Mouse (Mus musculus) forebrain, embryonic 11.5 days (tissue): ENCODE data around the gene Gm10309. TPM values are rescaled to one million over a fixed set of nuclear protein-coding genes. Genes with fewer than 3 reads are reported as not detected.

Experiments
- ATAC-seq: fragments of 200-750 bp; cut with Nextera tagmentation; replicated peaks from 2 replicates; pipeline ENCODE4 v1.8.0; 2017; ENCODE audit warnings: moderate TSS enrichment; ENCODE audit not compliant: low FRiP score
- DNase-seq: peaks from one replicate; pipeline ENCODE4 v3.0.0-alpha.2; 2017; ENCODE audit warnings: low spot score
- H3K27ac ChIP-seq: fragments of 300-500 bp; sonication (generic); 2 replicates; pipeline ENCODE4 v1.5.1; 2014; ENCODE audit warnings: low read depth, low read length
- H3K27me3 ChIP-seq: fragments of 300-500 bp; sonication (generic); 2 replicates; pipeline ENCODE4 v1.6.1; 2014; ENCODE audit warnings: mild to moderate bottlenecking, low read length, mixed read lengths; ENCODE audit not compliant: control insufficient read depth, insufficient read depth
- H3K36me3 ChIP-seq: fragments of 300-500 bp; sonication (generic); 2 replicates; pipeline ENCODE4 v1.6.1; 2014; ENCODE audit warnings: mild to moderate bottlenecking, low read length, moderate library complexity, mixed read lengths; ENCODE audit not compliant: control insufficient read depth, insufficient read depth
- H3K4me1 ChIP-seq: fragments of 300-500 bp; sonication (generic); replicated peaks from 2 replicates; pipeline ENCODE4 v1.6.1; 2014; ENCODE audit warnings: low read length, mixed read lengths; ENCODE audit not compliant: control insufficient read depth, insufficient read depth
- H3K4me2 ChIP-seq: fragments of 300-500 bp; sonication (generic); 2 replicates; pipeline ENCODE4 v1.6.1; 2014; ENCODE audit warnings: low read depth, mild to moderate bottlenecking, low read length, moderate library complexity, mixed read lengths; ENCODE audit not compliant: severe bottlenecking
- H3K4me3 ChIP-seq: fragments of 300-500 bp; sonication (generic); 2 replicates; pipeline ENCODE4 v1.5.1; 2014; ENCODE audit warnings: low read depth, low read length
- H3K9ac ChIP-seq: fragments of 300-500 bp; sonication (generic); 2 replicates; pipeline ENCODE4 v1.6.1; 2014; ENCODE audit warnings: low read length
- H3K9me3 ChIP-seq: fragments of 300-500 bp; sonication (generic); 2 replicates; pipeline ENCODE4 v1.6.1; 2016; ENCODE audit warnings: low read length, mixed read lengths; ENCODE audit not compliant: control insufficient read depth
- WGBS: fragments of 180-500 bp; shearing (Covaris S2); extraction: QIAGEN DNeasy Blood & Tissue Kit; methylation state at CpG from one replicate; pipeline ENCODE4 v1.1.7; 2014; 5-methylcytosine and 5-hydroxymethylcytosine counted together
- polyA plus RNA-seq: library from polyadenylated mRNA; unstranded; fragments of >200 nt; fragmentation: Nextera tagmentation; extraction: Ambion mirVana; gene quantifications from 2 replicates; pipeline ENCODE4 v1.2.1, GENCODE M21; 2014

The Gm10309 gene
- polyA plus RNA-seq: 0.13 and 0.24 TPM in 2 replicates

- H3K4me1 ChIP-seq: no peaks in the 10 kb centered on the region
- WGBS: 96% methylated on average over 8 of the region's 8 CpGs
- no peaks in the 10 kb centered on the region for H3K27me3 ChIP-seq
- H3K27ac ChIP-seq: no peak within 1 kb of the TSS
- no peak within 1 kb of the TSS for H3K4me2 ChIP-seq
- H3K36me3 ChIP-seq: no peaks in the 10 kb centered on the region
- no peak within 1 kb of the TSS for H3K9ac ChIP-seq
- no peak within 1 kb of the TSS for H3K4me3 ChIP-seq
- H3K9me3 ChIP-seq: no peaks in the 10 kb centered on the region
- no peak for DNase-seq
- no peak for ATAC-seq
These were observed at the start of gene Gm10309 for GRCm38 (mm10) chr17:86505183-86505631. Gene Gm10309, minus strand, starts transcription at chr17:86505232.

- 68% methylated on average over 6 of the region's 6 CpGs for WGBS
These were observed 47.0 kb upstream of the Gm10309 start for GRCm38 (mm10) chr17:86551995-86552394.

GRCm38 (mm10) chr17:86551561-86551960 lies 46.5 kb upstream of the Gm10309 start:
- WGBS: 92% methylated on average over 10 of the region's 10 CpGs
- Histone ChIP-seq H3K4me1 (no peaks in the 10 kb centered on the region), H3K9ac (no peak overlapping the region), H3K36me3 (no peaks in the 10 kb centered on the region), H3K4me3 (no peak overlapping the region), H3K27me3 (no peaks in the 10 kb centered on the region), H3K9me3 (no peaks in the 10 kb centered on the region), H3K27ac (no peak overlapping the region), H3K4me2 (no peak overlapping the region)
- DNase-seq (no peak), ATAC-seq (no peak)

More at GRCm38 (mm10) chr17:86551995-86552394, 47.0 kb upstream of the Gm10309 start:
- H3K27me3 ChIP-seq: no peaks in the 10 kb centered on the region
- no peak for DNase-seq
- no peaks in the 10 kb centered on the region for H3K4me1 ChIP-seq
- no peak overlapping the region for H3K4me2 ChIP-seq
- H3K9ac ChIP-seq: no peak overlapping the region
- ATAC-seq: no peak
- H3K9me3 ChIP-seq: no peaks in the 10 kb centered on the region
- H3K4me3 ChIP-seq: no peak overlapping the region
- H3K36me3 ChIP-seq: no peaks in the 10 kb centered on the region
- H3K27ac ChIP-seq: no peak overlapping the region

- Histone ChIP-seq H3K9me3 (no peaks in the 10 kb centered on the region), H3K9ac (no peak overlapping the region), H3K27me3 (no peaks in the 10 kb centered on the region), H3K36me3 (no peaks in the 10 kb centered on the region), H3K4me1 (no peaks in the 10 kb centered on the region), H3K4me2 (no peak overlapping the region), H3K4me3 (no peak overlapping the region), H3K27ac (no peak overlapping the region)
- 92% methylated on average over 10 of the region's 10 CpGs for WGBS
- ATAC-seq (no peak), DNase-seq (no peak)
These were observed 44.1 kb upstream of the Gm10309 start for GRCm38 (mm10) chr17:86549128-86549527.

GRCm38 (mm10) chr17:86546529-86546928 lies 41.5 kb upstream of the Gm10309 start:
- DNase-seq (no peak), ATAC-seq (no peak)
- Histone ChIP-seq H3K9ac (no peak overlapping the region), H3K9me3 (no peaks in the 10 kb centered on the region), H3K4me1 (no peaks in the 10 kb centered on the region), H3K36me3 (no peaks in the 10 kb centered on the region), H3K4me2 (no peak overlapping the region), H3K27me3 (no peaks in the 10 kb centered on the region), H3K4me3 (no peak overlapping the region), H3K27ac (no peak overlapping the region)
- 66% methylated on average over 7 of the region's 7 CpGs for WGBS

- H3K4me1 ChIP-seq: peaks cover 4% of the 10 kb centered on the region; the same call in 1 of the 2 replicates
- ATAC-seq (no peak), DNase-seq (no peak)
- H3K4me3 ChIP-seq: no peak overlapping the region
- H3K27ac ChIP-seq: no peak overlapping the region
- H3K27me3 ChIP-seq: no peaks in the 10 kb centered on the region
- H3K9me3 ChIP-seq: no peaks in the 10 kb centered on the region
- 92% methylated on average over 18 of the region's 18 CpGs for WGBS
- no peak overlapping the region for H3K4me2 ChIP-seq
- H3K36me3 ChIP-seq: no peaks in the 10 kb centered on the region
- no peak overlapping the region for H3K9ac ChIP-seq
These were observed 34.9 kb upstream of the Gm10309 start for GRCm38 (mm10) chr17:86539881-86540430.

- Histone ChIP-seq H3K4me3 (no peak overlapping the region), H3K4me2 (peak overlapping the region; percentile 18; the same call in 1 of the 2 replicates), H3K4me1 (peaks cover 4% of the 10 kb centered on the region; the same call in 1 of the 2 replicates), H3K27ac (no peak overlapping the region), H3K9ac (no peak overlapping the region), H3K27me3 (no peaks in the 10 kb centered on the region), H3K9me3 (no peaks in the 10 kb centered on the region), H3K36me3 (no peaks in the 10 kb centered on the region)
- DNase-seq (peak; percentile 75), ATAC-seq (peak; percentile 51; the same call in 1 of the 2 replicates)
- WGBS: 50% methylated on average over 22 of the region's 22 CpGs
These were observed 31.0 kb upstream of the Gm10309 start for GRCm38 (mm10) chr17:86535827-86536656.

- no peak for DNase-seq
- Histone ChIP-seq H3K4me3 (no peak overlapping the region), H3K36me3 (no peaks in the 10 kb centered on the region), H3K27me3 (no peaks in the 10 kb centered on the region), H3K4me1 (peaks cover 4% of the 10 kb centered on the region; the same call in 1 of the 2 replicates), H3K9ac (no peak overlapping the region), H3K9me3 (no peaks in the 10 kb centered on the region), H3K4me2 (no peak overlapping the region), H3K27ac (no peak overlapping the region)
- WGBS: 85% methylated on average over 10 of the region's 10 CpGs
- no peak for ATAC-seq
These were observed 30.1 kb upstream of the Gm10309 start for GRCm38 (mm10) chr17:86535096-86535495.
